Mouse (Mus musculus) liver, adult 2 months (tissue): ENCODE measurements at regions not wholly inside any gene's neighbourhood (a gene's known extent, or its start where the extent isn't known, plus 50 kb on each side); places are given as distances from the start of the nearest gene placed in this dataset.

ENCODE experiments used
- CTCF ChIP-seq: fragments of 200-500 bp; IDR thresholded peaks from 2 replicates; pipeline ENCODE4 v1.5.1; 2011; ENCODE audit warnings: low read depth, low read length, control low read depth
- POLR2A ChIP-seq: fragments of 200-500 bp; IDR thresholded peaks from 2 replicates; pipeline ENCODE4 v1.6.1; 2011; ENCODE audit warnings: low read length, control low read depth; ENCODE audit not compliant: insufficient read depth; ENCODE audit errors: extremely low read depth

DNA sequence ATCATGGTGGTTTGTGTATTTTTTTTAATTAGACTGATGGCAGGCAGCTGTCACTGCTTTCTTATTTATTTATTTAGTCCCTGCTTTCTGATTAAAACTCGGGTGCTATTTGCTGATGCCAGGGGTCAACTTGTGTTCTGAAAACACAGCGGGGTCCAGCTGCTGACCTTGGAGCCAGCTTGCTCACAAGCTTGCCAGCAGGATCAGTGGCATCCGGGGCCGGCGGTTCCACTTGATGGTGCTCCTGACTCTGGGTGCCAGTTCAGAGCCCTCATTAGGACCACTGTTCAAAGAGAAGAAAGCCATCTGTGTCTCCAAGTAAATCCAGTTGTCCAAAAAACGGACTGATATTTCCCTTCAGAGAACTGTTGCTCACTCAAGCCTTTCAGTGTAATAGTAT is 57.2 kb upstream of the Podxl start:
- no peak for TF ChIP-seq POLR2A
- TF ChIP-seq CTCF = no peak
